Mouse (Mus musculus) hindbrain, embryonic 15.5 days (tissue): ENCODE results near the gene Adamtsl5. TPM values are rescaled to one million over a fixed set of nuclear protein-coding genes. Genes with fewer than 3 reads are reported as not detected.
A peak's percentile ranks its signal among the peaks of the same experiment; 100 is the strongest.

Source experiments
- ATAC-seq: fragments of 200-750 bp; cut with Nextera tagmentation; 2 replicates; pipeline ENCODE4 v1.8.0; 2017; ENCODE audit warnings: low read depth, moderate number of reproducible peaks, moderate TSS enrichment; ENCODE audit not compliant: low FRiP score
- H3K27ac ChIP-seq: fragments of 300-500 bp; sonication (generic); replicated peaks from 2 replicates; pipeline ENCODE4 v1.5.1; 2015; ENCODE audit warnings: mild to moderate bottlenecking, inconsistent platforms
- H3K27me3 ChIP-seq: fragments of 300-500 bp; sonication (generic); 2 replicates; pipeline ENCODE4 v1.6.1; 2015; ENCODE audit warnings: control low read depth, inconsistent platforms
- H3K36me3 ChIP-seq: fragments of 300-500 bp; sonication (generic); 2 replicates; pipeline ENCODE4 v1.6.1; 2015; ENCODE audit warnings: control low read depth, inconsistent platforms
- H3K4me1 ChIP-seq: fragments of 300-500 bp; sonication (generic); replicated peaks from 2 replicates; pipeline ENCODE4 v1.6.1; 2015; ENCODE audit warnings: control low read depth, inconsistent platforms
- H3K4me2 ChIP-seq: fragments of 300-500 bp; sonication (generic); 2 replicates; pipeline ENCODE4 v1.6.1; 2015; ENCODE audit warnings: moderate library complexity, mild to moderate bottlenecking, inconsistent platforms
- H3K4me3 ChIP-seq: fragments of 300-500 bp; sonication (generic); 2 replicates; pipeline ENCODE4 v1.5.1; 2015; ENCODE audit warnings: mild to moderate bottlenecking, inconsistent platforms
- H3K9ac ChIP-seq: fragments of 300-500 bp; sonication (generic); 2 replicates; pipeline ENCODE4 v1.6.1; 2015; ENCODE audit warnings: inconsistent platforms
- H3K9me3 ChIP-seq: fragments of 300-500 bp; sonication (generic); 2 replicates; pipeline ENCODE4 v1.6.1; 2016; ENCODE audit warnings: control low read depth, inconsistent platforms
- WGBS: fragments of 180-500 bp; shearing (Covaris S2); methylation state at CpG from one replicate; pipeline ENCODE4 v1.1.7; 2015; 5-methylcytosine and 5-hydroxymethylcytosine counted together
- polyA plus RNA-seq: library from polyadenylated mRNA; unstranded; fragments of >200 nt; fragmentation: Nextera tagmentation; extraction: Ambion mirVana; gene quantifications from 2 replicates; pipeline ENCODE4 v1.2.1, GENCODE M21; 2015

Adamtsl5 gene
- polyA plus RNA-seq, 1 experiment from 2014 or later: 1.2 TPM

DNA sequence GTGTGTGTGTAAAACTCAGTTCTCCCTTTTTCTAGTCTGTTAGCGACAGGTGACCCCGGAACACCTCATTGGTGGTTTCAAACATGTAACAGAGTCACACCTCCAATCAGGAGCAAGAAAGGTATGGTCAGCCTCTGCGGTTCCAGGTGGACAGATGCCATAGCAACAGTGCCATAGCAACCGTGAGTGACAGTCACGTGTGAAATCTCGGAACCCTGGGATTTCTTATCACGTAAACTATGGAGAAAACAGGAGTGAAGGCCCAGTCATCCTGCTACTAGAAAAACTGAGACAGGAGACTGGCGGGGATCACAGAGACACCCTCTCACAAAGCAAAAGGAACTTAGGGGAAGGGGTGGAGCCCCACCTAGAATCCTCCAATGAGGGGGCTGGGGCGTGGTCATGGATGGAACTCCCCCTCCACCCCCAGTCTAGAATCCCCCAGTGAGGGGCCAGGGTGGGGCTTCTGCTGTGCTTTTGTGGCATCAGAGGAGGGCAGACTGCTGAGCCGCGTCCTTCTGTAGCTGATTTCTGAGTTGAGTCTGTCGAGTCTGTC is 23.3 kb upstream of the Adamtsl5 start:
- H3K27ac ChIP-seq: peak overlapping the region; percentile 25; the same call in 1 of the 2 replicates

DNA sequence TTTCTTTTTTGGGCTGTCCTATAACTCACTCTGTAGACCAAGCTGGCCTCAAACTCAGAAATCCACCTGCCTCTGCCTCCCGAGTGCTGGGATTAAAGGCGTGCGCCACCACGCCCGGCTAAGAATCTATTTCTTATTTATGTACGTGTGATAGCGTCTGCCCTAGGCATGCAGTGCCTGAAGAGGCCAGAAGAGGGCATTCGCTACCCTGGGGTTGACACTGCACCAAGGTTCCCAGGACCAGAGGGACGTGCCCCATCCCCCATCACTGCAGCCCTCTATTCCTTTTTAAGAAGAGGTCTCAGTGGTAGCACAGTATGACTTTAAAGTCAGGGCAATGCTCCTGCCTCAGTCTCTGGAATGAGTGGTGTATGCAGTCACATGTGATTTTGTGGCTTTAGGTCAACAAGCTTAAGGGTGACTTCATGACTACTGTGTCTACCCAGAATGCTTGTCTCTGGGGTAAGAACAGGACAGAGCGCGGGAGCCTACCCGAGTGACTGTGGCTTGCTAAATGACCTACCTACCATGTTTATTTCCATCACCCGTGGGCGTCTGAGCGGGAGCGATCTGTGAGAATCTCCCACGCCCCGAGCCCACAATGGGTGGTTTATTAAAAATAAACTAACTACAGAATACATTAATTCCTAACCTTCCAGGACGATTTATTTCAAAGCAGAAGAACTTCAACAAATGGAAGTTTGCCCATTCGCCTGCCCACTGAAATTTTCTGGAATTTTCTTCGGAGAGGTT is 22.0 kb upstream of the Adamtsl5 start:
- H3K4me3 ChIP-seq: no peak overlapping the region
- peaks cover under 1% of the 10 kb centered on the region; the same call in 1 of the 2 replicates for H3K27me3 ChIP-seq
- no peak overlapping the region for H3K9ac ChIP-seq
- H3K36me3 ChIP-seq: no peaks in the 10 kb centered on the region
- H3K4me1 ChIP-seq: peaks cover 10% of the 10 kb centered on the region
- H3K4me2 ChIP-seq: no peak overlapping the region
- H3K27ac ChIP-seq: no peak overlapping the region
- 80% methylated on average over 21 of the region's 21 CpGs for WGBS
- H3K9me3 ChIP-seq: no peaks in the 10 kb centered on the region
- no peak for ATAC-seq

More for the DNA sequence above, 23.3 kb upstream of the Adamtsl5 start:
- Histone ChIP-seq H3K4me1 (peaks cover 10% of the 10 kb centered on the region), H3K9ac (no peak overlapping the region), H3K9me3 (no peaks in the 10 kb centered on the region), H3K36me3 (no peaks in the 10 kb centered on the region), H3K27me3 (no peaks in the 10 kb centered on the region; the same call in 1 of the 2 replicates), H3K4me3 (peak overlapping the region; percentile 27), H3K4me2 (peak overlapping the region; percentile 44)
- WGBS: 4% methylated on average over 12 of the region's 12 CpGs
- peak; percentile 90 for ATAC-seq

DNA sequence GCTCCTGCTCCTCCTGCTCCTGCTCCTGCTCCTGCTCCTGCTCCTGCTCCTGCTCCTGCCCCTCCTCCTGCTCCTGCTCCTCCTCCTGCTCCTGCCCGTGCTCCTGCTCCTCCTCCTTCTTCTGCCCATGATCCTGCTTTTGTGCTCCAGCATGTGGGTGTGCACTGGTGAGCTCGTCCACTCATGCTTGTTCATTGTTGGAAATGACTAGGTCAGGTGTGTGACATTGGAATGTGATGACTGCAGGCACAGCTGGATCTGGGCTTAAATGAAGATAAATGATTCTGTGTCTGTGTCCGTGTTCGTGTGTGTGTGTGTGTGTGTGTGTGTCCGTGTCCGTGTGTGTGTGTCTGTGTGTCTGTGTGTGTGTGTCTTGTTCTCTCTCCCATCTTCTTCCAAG is 20.2 kb upstream of the Adamtsl5 start:
- peaks cover 15% of the 10 kb centered on the region for H3K4me1 ChIP-seq
- no peaks in the 10 kb centered on the region for H3K36me3 ChIP-seq
- WGBS: 88% methylated on average over 6 of the region's 6 CpGs
- H3K27me3 ChIP-seq: peaks cover 3% of the 10 kb centered on the region; the same call in 1 of the 2 replicates
- H3K4me3 ChIP-seq: no peak overlapping the region
- no peaks in the 10 kb centered on the region for H3K9me3 ChIP-seq
- no peak overlapping the region for H3K9ac ChIP-seq
- H3K4me2 ChIP-seq: no peak overlapping the region
- no peak for ATAC-seq
- H3K27ac ChIP-seq: no peak overlapping the region

- H3K36me3 ChIP-seq: no peaks in the 10 kb centered on the region
- H3K4me1 ChIP-seq: peaks cover 15% of the 10 kb centered on the region
- H3K9me3 ChIP-seq: no peaks in the 10 kb centered on the region
- no peak overlapping the region for H3K4me3 ChIP-seq
- ATAC-seq: no peak
- no peak overlapping the region for H3K27ac ChIP-seq
- H3K9ac ChIP-seq: no peak overlapping the region
- peaks cover 3% of the 10 kb centered on the region; the same call in 1 of the 2 replicates for H3K27me3 ChIP-seq
- H3K4me2 ChIP-seq: no peak overlapping the region
- 63% methylated on average over 5 of the region's 5 CpGs for WGBS
Measured at GRCm38 (mm10) chr10:80367954-80368353, 19.7 kb upstream of the Adamtsl5 start.

DNA sequence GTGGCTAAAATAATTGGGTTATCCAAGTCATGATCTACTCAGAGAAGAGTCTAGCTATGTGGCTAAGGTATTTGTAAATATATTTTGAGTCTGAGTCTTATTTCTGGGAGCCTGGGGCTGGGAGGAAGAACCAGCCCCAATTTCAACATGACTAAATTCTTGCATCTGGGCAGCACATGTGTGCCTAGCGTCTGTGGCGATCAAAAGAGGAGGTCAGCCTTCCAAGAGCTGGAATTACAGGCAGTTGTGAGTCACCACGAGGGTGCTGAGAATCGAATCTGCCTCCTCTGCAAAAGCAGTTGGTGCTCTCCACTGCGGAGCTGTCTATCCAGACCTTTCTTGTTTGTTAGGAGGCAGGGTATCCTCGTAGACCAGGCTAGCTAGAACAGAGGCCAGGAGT is 17.5 kb upstream of the Adamtsl5 start:
- Histone ChIP-seq H3K9me3 (no peaks in the 10 kb centered on the region), H3K9ac (no peak overlapping the region), H3K4me2 (no peak overlapping the region), H3K4me3 (no peak overlapping the region), H3K27me3 (peaks cover 3% of the 10 kb centered on the region; the same call in 1 of the 2 replicates), H3K4me1 (0 out of 2 replicates have a peak, but pooled peaks cover 5% of the 10 kb centered on the region), H3K27ac (no peak overlapping the region), H3K36me3 (no peaks in the 10 kb centered on the region)
- no peak for ATAC-seq
- WGBS: 76% methylated on average over 6 of the region's 6 CpGs

- 29% methylated on average over 6 of the region's 6 CpGs for WGBS
- 0 out of 2 replicates have a peak, but pooled peaks cover 5% of the 10 kb centered on the region for H3K4me1 ChIP-seq
- H3K9me3 ChIP-seq: no peaks in the 10 kb centered on the region
- no peaks in the 10 kb centered on the region for H3K36me3 ChIP-seq
- H3K9ac ChIP-seq: no peak overlapping the region
- ATAC-seq: 0 out of 2 replicates have a peak, but pooled peaks have one; percentile 24
- no peak overlapping the region for H3K4me3 ChIP-seq
- H3K4me2 ChIP-seq: no peak overlapping the region
- H3K27me3 ChIP-seq: peaks cover 18% of the 10 kb centered on the region
- no peak overlapping the region for H3K27ac ChIP-seq
Measured at GRCm38 (mm10) chr10:80363734-80364133, 15.5 kb upstream of the Adamtsl5 start.

DNA sequence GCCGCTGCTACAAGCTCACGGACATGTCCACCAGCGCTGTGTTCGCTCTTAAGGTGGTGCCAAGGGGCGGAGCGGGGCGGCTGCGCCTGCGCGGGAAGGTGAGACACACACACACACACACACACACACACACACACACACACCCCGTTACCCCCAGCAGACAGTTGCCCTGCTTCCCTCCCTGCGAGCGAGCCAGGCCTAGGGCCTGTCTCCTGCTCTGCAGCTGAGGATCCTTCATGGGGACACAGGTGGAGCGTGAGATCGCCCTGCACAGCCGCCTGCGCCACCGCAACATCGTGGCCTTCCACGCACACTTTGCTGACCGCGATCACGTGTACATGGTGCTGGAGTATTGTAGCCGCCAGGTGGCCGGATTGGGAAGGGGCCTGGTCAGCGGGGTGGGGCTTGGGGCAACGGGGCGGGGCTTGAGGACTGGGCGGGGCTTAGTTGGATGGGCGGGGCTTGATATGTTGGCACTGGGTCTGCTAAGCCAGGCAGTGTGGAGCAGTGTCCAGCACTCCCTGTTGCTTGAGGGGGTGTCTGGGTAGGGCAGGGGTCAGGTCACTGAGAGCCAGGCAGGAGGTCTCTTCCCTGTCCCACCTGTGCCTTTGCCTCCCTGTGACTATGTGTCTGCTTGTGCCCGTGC is 9.9 kb upstream of the Adamtsl5 start:
- Histone ChIP-seq H3K4me1 (peaks cover 29% of the 10 kb centered on the region), H3K27me3 (peaks cover 66% of the 10 kb centered on the region), H3K9ac (peak overlapping the region; percentile 32), H3K9me3 (no peaks in the 10 kb centered on the region), H3K27ac (no peak overlapping the region), H3K4me2 (peak overlapping the region; percentile 73), H3K36me3 (no peaks in the 10 kb centered on the region), H3K4me3 (peak overlapping the region; percentile 39)
- 6% methylated on average over 31 of the region's 31 CpGs for WGBS
- peak; percentile 73 for ATAC-seq

- H3K36me3 ChIP-seq: no peaks in the 10 kb centered on the region
- no peak; the same call in 1 of the 2 replicates for ATAC-seq
- peaks cover 29% of the 10 kb centered on the region for H3K4me1 ChIP-seq
- 37% methylated on average over 7 of the region's 7 CpGs for WGBS
- H3K4me3 ChIP-seq: peak overlapping the region; percentile 40
- no peaks in the 10 kb centered on the region for H3K9me3 ChIP-seq
- H3K4me2 ChIP-seq: peak overlapping the region; percentile 73
- H3K27me3 ChIP-seq: peaks cover 74% of the 10 kb centered on the region
- H3K27ac ChIP-seq: no peak overlapping the region
- H3K9ac ChIP-seq: peak overlapping the region; percentile 32; the same call in 1 of the 2 replicates
Measured at GRCm38 (mm10) chr10:80357336-80357735, 9.1 kb upstream of the Adamtsl5 start.

DNA sequence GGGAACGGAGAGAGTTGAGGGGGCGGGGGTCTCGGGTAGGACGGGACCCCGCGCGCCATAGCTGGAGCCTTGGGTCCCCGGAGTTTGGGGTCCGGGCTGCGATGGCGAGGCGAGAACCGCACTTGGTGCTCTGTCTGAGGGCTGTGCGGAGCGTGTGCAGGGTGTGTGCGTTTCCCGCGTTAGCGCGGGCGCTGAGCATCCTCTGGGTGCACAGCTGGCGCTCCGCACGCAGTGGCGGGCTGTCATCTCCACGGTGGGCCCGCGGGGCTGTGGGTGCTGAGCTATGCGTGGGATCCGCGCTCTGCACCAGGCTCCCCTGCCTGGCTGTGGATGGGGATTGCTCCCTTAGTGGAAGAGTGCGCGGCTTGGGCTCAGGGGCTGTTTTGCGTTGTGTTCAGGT is 8.5 kb upstream of the Adamtsl5 start:
- H3K27ac ChIP-seq: no peak overlapping the region
- peak overlapping the region; percentile 73 for H3K4me2 ChIP-seq
- H3K27me3 ChIP-seq: peaks cover 80% of the 10 kb centered on the region
- H3K4me1 ChIP-seq: peaks cover 29% of the 10 kb centered on the region
- H3K36me3 ChIP-seq: no peaks in the 10 kb centered on the region
- 1% methylated on average over 34 of the region's 34 CpGs for WGBS
- H3K9me3 ChIP-seq: no peaks in the 10 kb centered on the region
- peak overlapping the region; percentile 40 for H3K4me3 ChIP-seq
- no peak for ATAC-seq
- peak overlapping the region; percentile 25 for H3K9ac ChIP-seq

- ATAC-seq: no peak
- under 1% methylated on average over 47 of the region's 53 CpGs for WGBS
- H3K27ac ChIP-seq: no peak within 1 kb of the TSS
- peak within 1 kb of the TSS; percentile 40 for H3K4me3 ChIP-seq
- peak within 1 kb of the TSS; percentile 25 for H3K9ac ChIP-seq
- no peaks in the 10 kb centered on the region for H3K36me3 ChIP-seq
- peaks cover 86% of the 10 kb centered on the region for H3K27me3 ChIP-seq
- H3K4me2 ChIP-seq: peak within 1 kb of the TSS; percentile 73
- peaks cover 29% of the 10 kb centered on the region for H3K4me1 ChIP-seq
- H3K9me3 ChIP-seq: no peaks in the 10 kb centered on the region
Measured at GRCm38 (mm10) chr10:80356001-80356682, 7.9 kb upstream of the Adamtsl5 start, which contains the start of gene Plk5. TSS of gene Plk5 (plus strand) at chr10:80356459.

GRCm38 (mm10) chr10:80355431-80355830 is 7.2 kb upstream of the Adamtsl5 start:
- ATAC-seq: no peak
- 9% methylated on average over 9 of the region's 9 CpGs for WGBS
- H3K4me3 ChIP-seq: no peak overlapping the region
- H3K27me3 ChIP-seq: peaks cover 93% of the 10 kb centered on the region
- no peak overlapping the region for H3K27ac ChIP-seq
- H3K4me1 ChIP-seq: peaks cover 29% of the 10 kb centered on the region
- no peaks in the 10 kb centered on the region for H3K36me3 ChIP-seq
- no peak overlapping the region for H3K9ac ChIP-seq
- H3K4me2 ChIP-seq: no peak overlapping the region
- H3K9me3 ChIP-seq: no peaks in the 10 kb centered on the region
